Mouse (Mus musculus) ovary, adult 18-20 months (tissue): Measurements from ENCODE around the gene Slc22a14.

Experiments
- DNase-seq: peaks from one replicate; pipeline ENCODE4 v3.0.0; 2022; ENCODE audit warnings: low spot score, mixed read lengths

The Slc22a14 gene

GRCm38 (mm10) chr9:119142066-119142465 is 223.3 kb downstream of the Slc22a14 start:
- DNase-seq, result no peak

- no peak for DNase-seq
These were observed 226.5 kb downstream of the Slc22a14 start for GRCm38 (mm10) chr9:119138836-119139235.

GRCm38 (mm10) chr9:119130692-119131091 is 234.7 kb downstream of the Slc22a14 start:
- DNase-seq, result no peak

GRCm38 (mm10) chr9:119128436-119129181 is 236.7 kb downstream of the Slc22a14 start:
- no peak for DNase-seq

GRCm38 (mm10) chr9:119122596-119123369 is 242.6 kb downstream of the Slc22a14 start:
- DNase-seq, result no peak

- no peak for DNase-seq
These were observed 245.2 kb downstream of the Slc22a14 start for GRCm38 (mm10) chr9:119120168-119120560.
